Mouse (Mus musculus) bone marrow macrophage, adult 2 months (primary cell): ENCODE data around the gene Nif3l1.

ENCODE experiments used
- CTCF ChIP-seq: IDR thresholded peaks from 2 replicates; pipeline ENCODE4 v1.5.1; 2012; ENCODE audit warnings: low read depth, mild to moderate bottlenecking, low read length, moderate library complexity
- POLR2A ChIP-seq: IDR thresholded peaks from 2 replicates; pipeline ENCODE4 v1.6.1; 2012; ENCODE audit warnings: mild to moderate bottlenecking, low read depth, low read length, borderline replicate concordance

DNA sequence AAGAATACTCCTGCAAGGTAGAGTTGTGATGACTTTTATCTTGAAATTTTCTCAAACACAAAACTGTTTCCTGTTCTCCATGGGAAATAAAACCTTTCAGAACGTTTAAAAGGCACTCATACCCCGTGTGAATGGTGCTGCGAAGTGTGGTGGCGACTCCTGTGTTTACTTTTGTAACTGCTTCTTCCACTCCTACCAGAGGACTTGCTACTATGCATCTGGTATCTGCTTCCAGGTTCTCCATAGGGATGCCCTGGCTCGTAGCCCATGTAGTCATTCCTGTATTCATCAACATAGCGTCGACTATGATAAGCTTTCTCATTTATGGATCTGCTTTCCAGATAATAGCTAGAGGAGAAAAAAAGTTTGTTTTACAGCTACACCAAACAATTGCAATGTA lies 24.0 kb upstream of the Nif3l1 start:
- TF ChIP-seq POLR2A (no peak), CTCF (no peak)
